Mouse (Mus musculus): ENCODE measurements at regions not wholly inside any gene's neighbourhood (a gene's known extent, or its start where the extent isn't known, plus 50 kb on each side); places are given as distances from the start of the nearest gene placed in this dataset.

DNA sequence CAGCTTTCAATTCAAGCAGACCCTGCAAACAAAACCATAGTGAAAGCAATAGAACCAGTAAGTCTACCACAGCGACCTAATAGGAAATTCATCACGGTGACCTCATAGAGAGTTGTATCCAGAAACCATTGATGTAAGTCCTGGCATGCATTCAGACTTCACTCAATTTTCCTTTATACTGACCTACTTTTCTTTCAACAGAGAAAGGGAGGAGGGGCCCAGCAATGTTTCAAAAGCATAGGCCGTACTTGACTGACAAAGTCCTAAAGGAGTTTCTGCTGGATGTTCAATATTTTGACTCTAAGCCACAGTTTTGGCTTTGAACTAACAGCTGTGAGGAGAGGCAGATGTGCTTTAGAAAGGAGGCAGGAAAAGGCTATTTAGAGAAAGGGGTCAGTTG lies 88.4 kb downstream of the AI593442 start:
- no peak for DNase-seq (ENCODE audit: low spot score)

DNA sequence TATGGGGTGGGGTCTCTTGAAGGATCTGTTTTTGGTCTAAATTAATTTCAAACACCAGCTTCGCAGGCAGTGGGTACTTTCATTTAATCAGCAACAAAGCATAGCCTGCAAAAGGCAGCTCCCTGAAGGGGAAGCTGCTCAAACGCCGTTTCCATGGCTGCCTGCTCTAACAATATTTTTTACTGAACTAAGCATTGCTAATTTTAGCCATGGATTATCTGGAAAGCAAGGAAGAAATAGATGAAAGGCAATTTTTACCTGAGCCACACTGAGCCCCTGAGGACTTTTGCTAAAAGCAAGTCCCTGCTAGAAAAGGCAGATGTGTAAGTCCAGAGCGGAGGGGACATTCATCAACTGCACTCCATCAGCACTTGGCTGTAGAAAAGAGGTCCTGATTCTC lies 105.5 kb downstream of the AI593442 start:
- DNase-seq (ENCODE audit: low spot score), result peak; percentile 21

DNA sequence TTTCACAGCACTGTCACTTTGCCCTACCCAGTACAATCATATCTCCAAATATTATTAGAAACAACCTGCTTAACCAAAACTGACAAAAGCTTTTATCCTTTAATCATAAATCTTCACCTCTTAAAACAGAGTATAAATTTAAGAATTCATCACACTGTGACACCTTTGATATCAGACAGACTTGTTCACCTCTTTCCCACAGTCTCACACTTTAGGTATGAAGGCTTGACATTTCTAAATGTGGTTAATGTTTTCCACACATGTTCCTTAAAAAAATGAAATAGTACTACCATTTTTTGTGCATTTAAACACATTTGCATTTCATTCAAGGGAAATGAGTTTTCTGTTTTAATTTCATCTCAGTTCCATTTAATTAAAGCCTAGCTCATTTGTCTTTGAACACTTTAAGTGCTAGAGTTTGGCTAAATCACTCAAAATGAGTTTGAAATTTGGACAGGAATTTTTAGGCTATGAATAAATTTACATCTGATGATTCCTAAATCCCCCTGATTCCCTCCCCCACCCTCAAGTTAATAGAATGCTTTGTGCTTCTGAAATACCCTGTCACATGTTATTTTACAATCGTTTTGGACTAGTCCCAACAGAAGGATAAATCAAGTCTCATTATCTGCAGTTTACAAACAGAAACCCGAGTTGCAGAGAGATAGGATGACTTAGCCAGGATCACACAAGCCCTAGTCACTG lies 127.9 kb downstream of the AI593442 start:
- no peak for DNase-seq (ENCODE audit: low spot score)

DNA sequence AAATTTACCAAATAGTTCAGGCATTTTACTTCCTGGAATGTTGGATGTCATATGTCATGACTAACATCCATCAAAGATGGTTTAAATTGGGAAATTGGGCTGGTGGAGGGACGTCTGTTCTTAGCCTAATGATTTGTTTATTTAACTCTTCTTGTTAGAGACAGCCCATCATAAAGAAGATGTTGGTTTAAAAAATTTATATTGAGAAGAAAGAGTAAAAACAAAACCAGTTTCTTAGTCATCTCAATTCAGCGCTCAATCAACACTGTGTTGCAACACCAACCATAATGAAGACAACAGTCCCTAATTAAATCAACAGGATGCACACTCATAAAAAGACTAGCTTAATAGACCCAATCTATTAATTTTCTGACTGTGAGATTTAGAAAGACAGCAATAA lies 133.5 kb downstream of the AI593442 start:
- no peak for DNase-seq (ENCODE audit: low spot score)

DNA sequence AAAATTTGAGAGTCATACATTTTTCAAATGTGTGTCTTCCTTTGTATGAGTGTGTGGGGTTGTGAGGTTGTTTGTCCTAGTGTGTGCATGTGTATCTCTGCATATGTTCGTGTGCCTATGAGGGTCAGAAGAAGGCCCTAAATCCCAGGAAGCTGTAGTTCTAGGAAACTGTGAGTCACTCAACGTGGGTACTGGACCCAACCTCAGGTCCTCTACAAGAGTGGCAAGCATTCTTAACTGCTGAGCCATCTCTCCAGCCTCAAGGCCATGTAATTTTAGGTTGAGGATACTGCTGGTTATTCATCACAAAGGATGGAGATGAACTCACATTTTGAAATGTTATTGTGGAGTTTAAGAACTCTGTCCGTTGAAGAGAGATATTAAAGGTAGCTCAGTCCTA lies 140.5 kb downstream of the AI593442 start:
- DNase-seq (ENCODE audit: low spot score), result no peak

DNA sequence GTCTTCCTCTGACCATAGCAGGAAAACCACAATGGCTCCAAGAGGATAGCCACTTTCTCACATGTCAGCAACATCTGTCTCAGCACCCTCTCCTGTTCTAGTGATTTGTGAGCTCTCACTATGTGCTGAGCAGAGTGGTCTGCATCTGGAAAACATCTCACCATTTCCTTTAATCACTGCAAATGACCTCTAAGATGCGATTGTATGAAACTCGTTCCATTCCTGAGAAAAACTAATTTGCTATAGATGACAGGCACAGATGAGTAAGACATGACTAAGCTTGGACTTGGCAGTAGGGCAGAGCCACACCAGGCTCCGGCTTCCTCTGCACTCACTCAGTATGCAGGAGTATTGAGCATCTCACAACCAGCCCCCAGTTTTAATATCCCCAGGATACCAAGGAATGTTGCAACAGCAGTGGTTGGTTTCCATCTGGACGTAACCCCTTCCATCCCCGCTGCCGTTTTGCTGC lies 150.1 kb downstream of the AI593442 start:
- DNase-seq (ENCODE audit: low spot score), result no peak

DNA sequence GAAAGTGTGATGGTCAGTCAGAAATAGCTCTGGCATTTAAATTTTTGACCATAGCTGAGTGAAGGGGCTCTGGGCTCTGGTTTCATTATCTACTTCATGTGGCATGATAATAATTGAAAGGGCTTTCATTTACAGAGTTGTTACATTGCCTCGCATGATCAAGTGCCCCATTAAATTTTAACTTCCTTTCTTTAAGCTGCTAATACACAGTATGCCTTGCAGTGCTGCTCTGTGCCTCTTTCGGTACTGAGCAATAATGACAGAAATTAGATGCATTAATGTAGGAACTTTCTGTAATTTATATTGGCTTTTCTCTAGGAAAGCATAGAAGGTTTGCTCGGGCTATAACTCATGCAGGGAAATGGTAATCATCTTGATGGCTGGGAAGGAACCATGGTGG lies 179.1 kb downstream of the AI593442 start:
- DNase-seq (ENCODE audit: low spot score), result no peak

DNA sequence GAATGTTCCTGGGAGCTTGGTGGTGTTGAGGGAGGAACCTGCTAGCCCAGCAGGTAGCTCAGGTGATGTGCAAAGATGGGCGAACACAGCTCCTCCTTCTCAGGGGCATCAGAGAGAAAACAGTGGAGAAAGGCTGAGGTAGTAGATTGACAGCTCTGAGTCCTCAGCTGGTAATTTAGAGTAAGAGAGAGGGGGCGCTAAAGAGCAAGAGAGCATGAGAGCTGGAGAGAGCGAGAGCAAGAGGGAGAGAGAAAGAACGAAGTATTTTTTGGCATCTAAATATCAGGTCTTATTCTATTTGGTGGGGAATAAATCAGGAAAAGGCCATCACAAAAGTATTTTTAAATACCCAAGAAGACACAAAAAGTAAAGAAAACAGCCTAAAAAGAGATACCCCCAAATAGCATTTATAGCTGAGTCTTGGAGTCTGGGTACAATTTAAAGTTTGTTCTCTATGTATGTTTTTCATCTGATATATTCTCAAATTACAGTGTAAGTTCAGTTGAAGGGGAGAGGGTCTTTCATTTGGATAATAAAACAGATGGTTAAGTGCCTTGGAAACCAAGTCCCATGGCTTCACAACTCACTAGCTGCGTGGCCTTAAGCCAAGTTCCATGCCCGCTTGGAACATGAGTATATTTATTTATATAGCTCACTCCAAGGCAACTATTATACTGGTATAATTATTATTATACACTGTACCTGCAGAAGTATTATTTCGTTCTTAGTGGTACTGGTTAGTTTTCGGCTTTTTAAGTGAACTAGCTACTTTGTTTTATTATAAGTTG lies 183.9 kb downstream of the AI593442 start:
- DNase-seq (ENCODE audit: low spot score), result no peak

DNA sequence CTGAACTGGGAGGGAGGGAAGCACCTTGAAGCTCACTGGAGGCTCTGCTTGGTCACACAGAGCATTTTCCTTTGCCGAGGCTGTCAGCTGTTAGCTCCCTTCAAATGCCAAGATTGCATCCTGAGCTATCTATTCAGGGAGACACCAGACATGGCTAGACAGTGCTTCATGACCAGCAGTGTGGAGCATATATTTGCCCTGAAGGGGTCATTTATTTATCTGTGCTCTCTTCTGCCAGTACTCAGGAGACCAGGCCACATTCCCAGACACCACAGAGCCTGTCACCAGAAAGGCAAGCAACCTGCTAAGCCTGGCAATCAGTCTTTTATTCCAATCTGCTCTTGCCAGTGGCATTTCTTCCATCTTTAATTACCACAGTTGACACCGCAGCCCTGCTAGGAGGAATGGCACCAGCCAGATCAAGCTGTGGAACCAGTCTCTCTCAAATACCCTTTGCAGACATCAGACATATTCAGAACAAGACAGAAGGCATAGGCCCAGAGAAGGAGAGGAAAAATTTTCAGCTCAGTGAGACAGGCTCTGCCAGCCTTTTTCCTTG lies 186.6 kb downstream of the AI593442 start:
- no peak for DNase-seq (ENCODE audit: low spot score)

DNA sequence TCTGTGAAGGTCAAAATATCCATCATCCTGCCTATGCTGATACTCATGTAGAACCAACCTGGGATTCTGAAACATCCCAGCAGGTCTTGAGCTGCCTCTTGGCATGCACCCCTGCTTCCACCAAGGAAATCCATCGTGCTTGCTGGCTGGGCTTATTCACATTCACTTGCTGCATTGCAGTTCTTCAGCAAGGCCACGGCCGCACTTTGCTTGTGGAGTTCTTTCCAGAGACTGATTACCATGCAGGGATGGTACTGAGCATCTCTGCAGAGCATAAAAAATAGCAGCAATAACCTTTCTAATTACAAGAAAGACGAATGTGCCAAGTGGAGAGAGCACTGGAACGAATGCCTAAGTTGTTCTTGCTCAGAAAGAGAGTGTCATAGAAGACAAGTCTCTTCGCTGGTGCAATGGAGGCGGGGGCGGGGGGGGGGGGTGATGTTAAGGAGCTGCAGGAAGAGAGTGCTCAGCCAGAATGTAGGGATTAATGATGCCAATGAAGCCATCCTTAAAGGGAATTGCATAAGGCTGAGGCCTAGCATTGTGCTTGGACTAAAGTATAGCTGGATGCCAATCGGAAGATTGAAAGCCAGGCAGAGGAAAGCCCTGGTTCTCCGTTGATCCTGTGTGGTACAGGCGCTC lies 205.9 kb downstream of the AI593442 start:
- DNase-seq (ENCODE audit: low spot score), result no peak

DNA sequence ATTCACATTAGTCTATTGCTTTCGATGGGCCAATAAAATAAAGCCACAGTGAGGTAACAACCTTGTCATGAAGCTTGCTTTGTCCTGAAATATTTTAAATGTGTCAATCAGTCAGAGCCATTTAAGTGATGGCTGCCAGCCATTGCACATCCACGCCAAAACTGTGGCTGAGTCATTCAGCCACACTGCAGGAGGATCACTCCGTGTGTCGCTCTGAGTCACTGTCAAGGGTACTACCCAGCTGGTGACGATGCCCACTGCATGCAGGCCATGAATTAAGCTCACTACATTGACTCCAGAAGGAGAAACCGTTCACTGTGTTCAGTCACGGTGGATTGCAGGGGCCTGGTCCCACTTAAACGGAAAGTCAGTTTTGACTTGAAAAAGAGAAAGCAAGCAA lies 206.7 kb downstream of the AI593442 start:
- DNase-seq (ENCODE audit: low spot score), result no peak

DNA sequence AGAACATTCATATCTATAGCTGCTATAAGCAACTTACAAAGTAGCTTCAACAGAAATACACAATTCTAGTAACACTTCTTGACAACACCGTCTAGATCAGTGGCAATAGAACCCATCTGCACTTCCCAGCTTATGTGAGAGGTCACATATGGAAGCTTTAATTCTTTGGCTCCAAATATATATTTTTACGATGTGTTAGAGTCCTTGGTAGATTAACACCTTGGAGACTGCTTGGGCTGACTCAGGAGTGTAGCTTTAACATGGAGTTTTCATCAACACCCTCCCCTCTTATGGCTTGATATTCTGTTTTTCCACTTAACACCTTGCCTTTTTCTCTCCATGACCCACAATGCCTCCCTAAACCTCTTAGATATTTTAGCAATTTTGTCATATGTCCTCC lies 221.1 kb downstream of the AI593442 start:
- DNase-seq (ENCODE audit: low spot score), result no peak

DNA sequence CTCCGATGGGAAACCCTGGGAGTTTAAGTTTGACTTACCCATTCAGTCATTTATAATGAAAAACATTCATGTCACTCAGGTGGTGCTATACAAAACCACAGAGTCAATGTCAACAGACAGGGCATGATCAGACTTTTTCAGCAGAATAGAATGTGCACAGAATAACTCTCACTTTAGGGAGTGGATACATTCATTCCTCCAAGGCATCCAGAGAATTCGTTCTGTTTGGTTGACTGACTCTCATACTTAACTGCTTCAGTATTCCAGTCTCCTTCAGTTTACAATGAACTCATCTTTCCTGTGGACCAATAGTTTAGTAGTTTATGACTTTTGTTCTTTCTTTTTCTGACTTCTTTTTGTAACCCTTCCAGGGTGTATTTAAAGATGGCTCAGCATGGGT lies 225.1 kb downstream of the AI593442 start:
- DNase-seq (ENCODE audit: low spot score), result no peak

DNA sequence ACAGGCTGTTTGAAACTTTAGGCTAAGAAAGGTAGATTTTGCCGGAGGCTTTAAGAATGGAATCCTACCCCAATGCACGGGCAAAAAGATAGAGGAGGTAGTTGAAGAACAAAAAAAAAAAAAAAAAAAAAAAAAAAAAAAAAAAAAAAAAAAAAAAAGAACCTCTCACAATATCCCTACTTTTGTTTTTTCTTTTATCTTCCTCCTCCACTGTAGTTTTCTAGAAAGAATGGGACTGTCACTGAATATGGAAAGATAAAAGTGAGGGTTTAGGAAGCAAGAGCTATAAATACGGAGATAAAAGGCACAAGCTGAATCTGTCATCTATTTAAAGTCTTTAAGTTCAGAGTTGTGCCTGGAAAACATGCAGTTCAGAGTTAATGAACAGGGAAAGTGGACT lies 227.8 kb downstream of the AI593442 start:
- no peak for DNase-seq (ENCODE audit: low spot score)

DNA sequence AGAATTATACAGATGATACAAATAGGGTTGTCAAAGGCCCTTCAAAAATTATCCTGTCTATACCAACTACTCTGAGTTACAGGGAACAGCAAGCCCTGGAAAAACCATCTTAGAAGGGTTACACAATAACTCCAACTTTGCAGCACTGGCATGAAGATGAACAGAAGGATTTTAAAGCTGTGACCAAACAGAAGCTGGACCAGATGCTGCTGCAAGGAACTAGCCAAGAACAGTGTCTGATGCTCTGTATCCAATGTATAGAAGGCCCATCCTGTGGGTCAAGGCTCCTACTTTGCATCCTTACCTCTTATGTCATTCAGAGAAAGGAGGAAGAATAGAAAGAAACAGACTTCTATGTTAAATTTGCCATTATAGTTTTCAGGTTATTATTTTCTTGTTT lies 231.3 kb downstream of the AI593442 start:
- DNase-seq (ENCODE audit: low spot score), result no peak

DNA sequence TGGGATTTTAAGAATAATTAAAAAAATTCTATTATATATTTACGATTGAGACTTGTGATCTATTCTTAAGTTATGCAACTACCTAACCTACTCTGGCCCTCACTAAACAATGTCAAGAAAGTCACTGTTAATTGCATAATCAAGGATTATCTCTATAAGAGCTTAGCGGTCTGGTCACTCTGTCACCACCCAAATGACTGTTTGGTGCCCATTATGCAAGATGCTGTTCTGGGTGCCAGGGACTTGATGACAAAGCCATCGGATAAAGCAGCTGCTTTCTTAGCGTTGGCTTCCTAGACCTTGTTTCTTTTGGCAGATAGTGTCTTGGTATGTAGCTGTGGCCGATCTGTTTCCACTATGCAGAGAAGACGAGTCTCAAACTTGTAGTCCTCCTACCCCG lies 236.4 kb downstream of the AI593442 start:
- no peak for DNase-seq (ENCODE audit: low spot score)

DNA sequence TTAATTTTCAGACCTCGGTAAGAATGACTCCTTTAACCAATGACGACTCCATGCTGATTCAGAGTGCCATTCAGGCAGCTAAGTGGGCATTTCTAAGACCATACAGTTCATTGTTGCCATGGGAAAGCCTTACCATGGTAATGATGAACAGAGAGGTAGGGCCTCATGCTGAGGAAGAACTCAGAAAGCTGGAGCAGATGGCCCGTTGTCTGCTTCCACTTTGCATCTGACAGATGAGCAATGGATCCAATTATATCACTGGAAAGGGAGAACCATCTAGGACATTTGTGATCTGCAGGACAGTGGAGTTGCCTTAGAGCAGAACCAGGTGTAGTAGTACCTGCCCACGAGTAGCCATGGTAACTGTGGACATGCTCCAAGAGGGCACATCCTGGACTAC lies 245.4 kb downstream of the AI593442 start:
- DNase-seq (ENCODE audit: low spot score), result no peak

DNA sequence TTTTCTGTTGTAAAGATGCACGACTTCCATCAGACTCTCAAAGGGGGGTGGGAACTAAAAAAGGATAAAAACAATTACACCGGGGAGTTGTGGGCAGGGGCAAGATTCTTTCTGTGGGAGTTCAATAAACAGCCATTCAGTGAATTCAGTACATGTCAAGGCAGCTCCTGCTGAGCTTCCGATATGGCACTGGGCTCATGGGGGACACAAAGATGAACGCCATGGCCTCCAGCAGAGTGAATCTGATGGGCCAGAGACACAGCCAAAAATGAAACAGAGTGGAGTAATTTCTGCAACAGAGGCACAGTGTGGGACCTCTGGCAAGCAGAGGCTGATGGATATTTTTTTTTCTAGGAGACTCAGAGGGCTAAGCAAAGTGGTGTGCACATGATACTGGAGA lies 254.2 kb downstream of the AI593442 start:
- DNase-seq (ENCODE audit: low spot score), result no peak

DNA sequence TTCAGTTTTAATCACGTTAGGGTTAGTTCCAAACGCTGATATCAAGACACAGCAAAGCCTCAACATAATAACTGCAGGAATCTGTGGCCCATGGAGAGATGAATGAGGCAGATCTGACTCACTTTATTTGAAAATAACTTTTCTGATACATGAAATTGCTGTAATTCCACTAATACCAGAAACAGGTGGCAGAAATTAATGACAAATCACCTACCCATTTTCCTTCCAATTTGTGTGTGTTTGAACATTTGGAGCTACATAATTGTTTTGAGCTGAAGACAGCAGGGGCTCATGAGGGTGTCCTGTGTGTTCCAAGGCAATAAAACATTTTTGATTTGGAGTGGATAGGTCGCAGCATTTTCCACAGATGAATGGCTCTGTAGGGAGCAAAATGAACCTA lies 254.2 kb upstream of the Zc3h12c start:
- no peak for DNase-seq (ENCODE audit: low spot score)

DNA sequence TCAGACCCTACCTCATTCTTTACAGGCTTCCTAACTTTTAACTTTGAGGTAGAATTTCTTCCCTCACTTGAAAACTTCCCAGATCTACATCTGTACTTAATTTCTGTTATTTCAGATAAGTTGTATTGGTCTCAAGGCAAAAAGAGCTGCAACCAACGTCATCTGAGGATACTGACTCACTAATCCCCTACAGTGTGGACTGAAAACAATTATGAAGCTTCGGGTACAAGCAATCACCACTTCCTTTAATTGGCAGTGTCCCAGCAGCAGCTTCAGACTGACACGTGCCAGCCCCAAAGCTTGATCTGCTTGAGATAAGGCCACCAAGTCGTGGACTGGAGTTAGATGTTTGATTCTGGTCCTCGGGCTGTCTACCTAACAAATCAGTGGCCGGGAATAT lies 247.3 kb upstream of the Zc3h12c start:
- DNase-seq (ENCODE audit: low spot score), result no peak

DNA sequence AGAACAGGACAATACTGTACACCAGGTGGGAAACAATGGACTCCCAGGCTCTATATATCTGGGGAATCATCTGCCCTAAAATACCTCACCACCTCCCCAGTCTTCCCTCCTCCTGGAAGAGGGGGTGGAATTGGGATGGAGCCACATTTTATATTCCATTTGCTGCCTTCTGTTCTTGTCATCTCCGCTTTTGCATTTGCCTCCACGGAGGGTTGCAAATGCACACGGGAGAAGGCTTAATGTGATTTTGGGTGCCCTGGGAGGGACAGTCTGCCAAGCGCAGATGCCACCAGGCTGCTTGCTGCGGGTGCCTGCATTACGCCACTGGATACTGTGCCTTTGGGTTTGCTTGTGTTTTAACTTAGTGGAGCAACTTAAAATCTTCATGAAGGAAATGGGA lies 239.5 kb upstream of the Zc3h12c start:
- peak; percentile 54 for DNase-seq (ENCODE audit: low spot score)

DNA sequence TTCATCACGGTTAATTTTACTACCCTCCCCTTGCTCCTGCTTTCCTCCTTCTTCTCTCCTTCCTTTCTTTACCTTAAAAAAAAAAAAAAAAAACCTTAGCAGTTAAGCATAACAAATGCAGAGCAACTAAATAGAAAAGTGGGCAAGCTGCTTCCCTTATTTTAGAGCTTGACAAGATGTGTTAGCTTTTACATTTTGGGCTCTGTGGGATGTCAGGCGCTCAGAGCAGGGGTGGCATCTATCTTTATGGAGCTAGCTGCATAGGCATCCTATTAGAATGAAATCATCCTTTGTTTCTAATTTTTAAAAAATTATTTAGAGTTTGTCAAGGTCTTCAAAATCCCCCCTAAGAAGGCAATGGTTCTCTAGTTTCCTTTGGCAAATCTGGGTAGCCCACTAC lies 234.1 kb upstream of the Zc3h12c start:
- peak; percentile 38 for DNase-seq (ENCODE audit: low spot score)

DNA sequence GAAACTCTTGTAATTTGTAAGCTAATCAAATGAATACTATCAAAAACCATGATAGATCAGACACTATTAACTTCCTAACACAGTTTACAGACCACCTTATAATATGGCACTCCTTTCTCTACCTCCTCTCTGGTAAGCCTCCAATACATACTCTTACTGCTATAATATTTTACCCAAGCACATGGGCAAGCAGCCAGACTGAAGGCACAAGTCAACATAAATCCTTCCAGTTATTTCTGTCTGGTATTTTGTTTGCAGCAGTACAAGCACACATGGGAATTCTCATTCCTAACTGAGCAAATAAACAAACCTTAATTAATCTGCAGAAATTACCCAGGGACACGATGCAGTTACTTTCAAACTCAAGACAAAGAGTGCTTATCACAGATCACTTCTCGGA lies 210.7 kb upstream of the Zc3h12c start:
- DNase-seq (ENCODE audit: low spot score), result no peak

Measured in left cerebral cortex, adult 11 months (tissue).